Mouse (Mus musculus) liver, embryonic 12.5 days (tissue): ENCODE measurements around the gene Gap43. TPM values are rescaled to one million over a fixed set of nuclear protein-coding genes. Genes with fewer than 3 reads are reported as not detected.

Experiments
- ATAC-seq: fragments of 200-750 bp; cut with Nextera tagmentation; 2 replicates; pipeline ENCODE4 v1.8.0; 2017; ENCODE audit warnings: moderate number of reproducible peaks, mild to moderate bottlenecking, moderate library complexity
- H3K27ac ChIP-seq: fragments of 300-500 bp; sonication (generic); 2 replicates; pipeline ENCODE4 v1.5.1; 2016; ENCODE audit warnings: mild to moderate bottlenecking
- H3K27me3 ChIP-seq: fragments of 300-500 bp; sonication (generic); replicated peaks from 2 replicates; pipeline ENCODE4 v1.6.1; 2016; ENCODE audit warnings: mild to moderate bottlenecking, moderate library complexity
- H3K36me3 ChIP-seq: fragments of 300-500 bp; sonication (generic); 2 replicates; pipeline ENCODE4 v1.6.1; 2016; ENCODE audit warnings: mild to moderate bottlenecking, moderate library complexity
- H3K4me1 ChIP-seq: fragments of 300-500 bp; sonication (generic); 2 replicates; pipeline ENCODE4 v1.6.1; 2016
- H3K4me2 ChIP-seq: fragments of 300-500 bp; sonication (generic); 2 replicates; pipeline ENCODE4 v1.6.1; 2016; ENCODE audit warnings: mild to moderate bottlenecking, moderate library complexity
- H3K4me3 ChIP-seq: fragments of 300-500 bp; sonication (generic); 2 replicates; pipeline ENCODE4 v1.5.1; 2016; ENCODE audit warnings: mild to moderate bottlenecking, moderate library complexity
- H3K9ac ChIP-seq: fragments of 300-500 bp; sonication (generic); 2 replicates; pipeline ENCODE4 v1.6.1; 2016; ENCODE audit warnings: mild to moderate bottlenecking, moderate library complexity
- H3K9me3 ChIP-seq: fragments of 300-500 bp; sonication (generic); replicated peaks from 2 replicates; pipeline ENCODE4 v1.6.1; 2016; ENCODE audit warnings: mild to moderate bottlenecking, moderate library complexity
- WGBS: fragments of 180-500 bp; shearing (Covaris S2); methylation state at CpG from one replicate; pipeline ENCODE4 v1.1.7; 2016; ENCODE audit not compliant: insufficient replicate concordance; 5-methylcytosine and 5-hydroxymethylcytosine counted together
- polyA plus RNA-seq: library from polyadenylated mRNA; unstranded; fragments of >200 nt; fragmentation: Nextera tagmentation; extraction: Ambion mirVana; gene quantifications from 2 replicates; pipeline ENCODE4 v1.2.1, GENCODE M21; 2016

Gap43 gene
- polyA plus RNA-seq, 1 experiment from 2014 or later = 8.9 TPM

GRCm38 (mm10) chr16:42291572-42291971, 48.9 kb downstream of the Gap43 start:
- Histone ChIP-seq H3K9me3 (no peaks in the 10 kb centered on the region), H3K36me3 (no peaks in the 10 kb centered on the region), H3K27ac (no peak overlapping the region), H3K27me3 (no peaks in the 10 kb centered on the region), H3K4me2 (no peak overlapping the region), H3K4me3 (no peak overlapping the region), H3K9ac (no peak overlapping the region), H3K4me1 (no peaks in the 10 kb centered on the region)
- ATAC-seq = no peak
- WGBS = 69% methylated on average over 8 of the region's 8 CpGs

GRCm38 (mm10) chr16:42284005-42284404, 56.4 kb downstream of the Gap43 start:
- H3K4me3 ChIP-seq = no peak overlapping the region
- H3K4me2 ChIP-seq = no peak overlapping the region
- H3K36me3 ChIP-seq = no peaks in the 10 kb centered on the region
- no peaks in the 10 kb centered on the region for H3K9me3 ChIP-seq
- WGBS = 69% methylated on average over 3 of the region's 3 CpGs
- H3K4me1 ChIP-seq = no peaks in the 10 kb centered on the region
- no peak overlapping the region for H3K9ac ChIP-seq
- no peak overlapping the region for H3K27ac ChIP-seq
- no peak for ATAC-seq
- no peaks in the 10 kb centered on the region for H3K27me3 ChIP-seq

GRCm38 (mm10) chr16:42277713-42278112, 62.7 kb downstream of the Gap43 start:
- WGBS = 84% methylated on average over 2 of the region's 2 CpGs

GRCm38 (mm10) chr16:42277268-42277667, 63.2 kb downstream of the Gap43 start:
- Histone ChIP-seq H3K9ac (no peak overlapping the region), H3K9me3 (no peaks in the 10 kb centered on the region), H3K36me3 (no peaks in the 10 kb centered on the region), H3K27ac (no peak overlapping the region), H3K4me2 (no peak overlapping the region), H3K27me3 (no peaks in the 10 kb centered on the region), H3K4me3 (no peak overlapping the region), H3K4me1 (no peaks in the 10 kb centered on the region)
- WGBS = 72% methylated on average over 8 of the region's 8 CpGs
- ATAC-seq = no peak

More at GRCm38 (mm10) chr16:42277713-42278112, 62.7 kb downstream of the Gap43 start:
- no peak overlapping the region for H3K27ac ChIP-seq
- no peak for ATAC-seq
- H3K9me3 ChIP-seq = no peaks in the 10 kb centered on the region
- no peaks in the 10 kb centered on the region for H3K27me3 ChIP-seq
- H3K9ac ChIP-seq = no peak overlapping the region
- no peak overlapping the region for H3K4me2 ChIP-seq
- no peaks in the 10 kb centered on the region for H3K36me3 ChIP-seq
- H3K4me1 ChIP-seq = no peaks in the 10 kb centered on the region
- no peak overlapping the region for H3K4me3 ChIP-seq

- H3K27ac ChIP-seq = no peak overlapping the region
- WGBS = 35% methylated on average over 15 of the region's 15 CpGs
- no peaks in the 10 kb centered on the region for H3K36me3 ChIP-seq
- H3K9ac ChIP-seq = no peak overlapping the region
- H3K27me3 ChIP-seq = no peaks in the 10 kb centered on the region
- no peak overlapping the region for H3K4me3 ChIP-seq
- no peaks in the 10 kb centered on the region for H3K4me1 ChIP-seq
- H3K4me2 ChIP-seq = no peak overlapping the region
- H3K9me3 ChIP-seq = no peaks in the 10 kb centered on the region
- no peak for ATAC-seq
These were observed 64.0 kb downstream of the Gap43 start for GRCm38 (mm10) chr16:42276216-42277141.

GRCm38 (mm10) chr16:42275518-42276215, 64.8 kb downstream of the Gap43 start:
- H3K36me3 ChIP-seq = no peaks in the 10 kb centered on the region
- WGBS = 54% methylated on average over 14 of the region's 14 CpGs
- H3K4me1 ChIP-seq = no peaks in the 10 kb centered on the region
- no peaks in the 10 kb centered on the region for H3K27me3 ChIP-seq
- no peak for ATAC-seq
- H3K4me2 ChIP-seq = no peak overlapping the region
- H3K9ac ChIP-seq = no peak overlapping the region
- H3K4me3 ChIP-seq = no peak overlapping the region
- H3K9me3 ChIP-seq = no peaks in the 10 kb centered on the region
- H3K27ac ChIP-seq = no peak overlapping the region

GRCm38 (mm10) chr16:42271213-42271612, 69.2 kb downstream of the Gap43 start:
- no peaks in the 10 kb centered on the region for H3K4me1 ChIP-seq
- no peaks in the 10 kb centered on the region for H3K9me3 ChIP-seq
- no peak overlapping the region for H3K4me2 ChIP-seq
- H3K27me3 ChIP-seq = no peaks in the 10 kb centered on the region
- no peaks in the 10 kb centered on the region for H3K36me3 ChIP-seq
- H3K9ac ChIP-seq = no peak overlapping the region
- no peak for ATAC-seq
- WGBS = 76% methylated on average over 1 of the region's 1 CpGs
- H3K4me3 ChIP-seq = no peak overlapping the region
- H3K27ac ChIP-seq = no peak overlapping the region

GRCm38 (mm10) chr16:42269587-42269967, 70.9 kb downstream of the Gap43 start:
- no peak for ATAC-seq
- no peaks in the 10 kb centered on the region for H3K36me3 ChIP-seq
- 61% methylated on average over 2 of the region's 2 CpGs for WGBS
- H3K4me2 ChIP-seq = no peak overlapping the region
- H3K4me3 ChIP-seq = no peak overlapping the region
- H3K27me3 ChIP-seq = no peaks in the 10 kb centered on the region
- no peaks in the 10 kb centered on the region for H3K9me3 ChIP-seq
- H3K9ac ChIP-seq = no peak overlapping the region
- no peak overlapping the region for H3K27ac ChIP-seq
- no peaks in the 10 kb centered on the region for H3K4me1 ChIP-seq

- WGBS = 42% methylated on average over 2 of the region's 2 CpGs
- H3K4me2 ChIP-seq = no peak overlapping the region
- no peaks in the 10 kb centered on the region for H3K9me3 ChIP-seq
- no peaks in the 10 kb centered on the region for H3K27me3 ChIP-seq
- H3K4me1 ChIP-seq = no peaks in the 10 kb centered on the region
- no peak overlapping the region for H3K27ac ChIP-seq
- no peak overlapping the region for H3K9ac ChIP-seq
- no peak overlapping the region for H3K4me3 ChIP-seq
- H3K36me3 ChIP-seq = no peaks in the 10 kb centered on the region
- ATAC-seq = no peak
These were observed 71.4 kb downstream of the Gap43 start for GRCm38 (mm10) chr16:42268843-42269586.

- no peaks in the 10 kb centered on the region for H3K36me3 ChIP-seq
- H3K4me3 ChIP-seq = no peak overlapping the region
- no peak overlapping the region for H3K27ac ChIP-seq
- no peak for ATAC-seq
- H3K9ac ChIP-seq = no peak overlapping the region
- no peaks in the 10 kb centered on the region for H3K4me1 ChIP-seq
- 22% methylated on average over 3 of the region's 3 CpGs for WGBS
- no peaks in the 10 kb centered on the region for H3K9me3 ChIP-seq
- H3K4me2 ChIP-seq = no peak overlapping the region
- H3K27me3 ChIP-seq = no peaks in the 10 kb centered on the region
These were observed 75.3 kb downstream of the Gap43 start for GRCm38 (mm10) chr16:42265185-42265584.

- Histone ChIP-seq H3K4me3 (no peak overlapping the region), H3K27me3 (no peaks in the 10 kb centered on the region), H3K9me3 (no peaks in the 10 kb centered on the region), H3K9ac (no peak overlapping the region), H3K36me3 (no peaks in the 10 kb centered on the region), H3K27ac (no peak overlapping the region), H3K4me2 (no peak overlapping the region), H3K4me1 (no peaks in the 10 kb centered on the region)
- 77% methylated on average over 5 of the region's 5 CpGs for WGBS
- no peak for ATAC-seq
These were observed 77.4 kb downstream of the Gap43 start for GRCm38 (mm10) chr16:42262935-42263542.
